Comparison of ENCODE assay signal across 8 mouse cellular contexts in genomic region chr17:65782551-65783141, GRCm38 (mm10). TPM values are rescaled to one million over a fixed set of nuclear protein-coding genes. Genes with fewer than 3 reads are reported as not detected.
DNase-seq lines count a peak whose midpoint lies in the region; ATAC-seq and TF ChIP-seq lines count a peak whose summit lies in the region.

TSS of gene Ppp4r1 (plus strand) at chr17:65782573.

- no peaks in the 10 kb centered on the region for H3K27me3 ChIP-seq in embryonic facial prominence, embryonic 15.5 days
- H3K27me3 ChIP-seq in kidney, embryonic 14.5 days (ENCODE audit: control insufficient read depth, insufficient read depth, low read length) = no peaks in the 10 kb centered on the region
- H3K27me3 ChIP-seq in liver, adult 2 months (ENCODE audit: control insufficient read depth, insufficient read depth, low read length) = no peaks in the 10 kb centered on the region
- H3K27me3 ChIP-seq in myocyte (ENCODE audit: control insufficient read depth, insufficient read depth, insufficient read length) = no peaks in the 10 kb centered on the region

- H3ac ChIP-seq in myocyte (ENCODE audit: control insufficient read depth, insufficient read length) = peak within 1 kb of the TSS; percentile 98

- peak within 1 kb of the TSS; percentile 96 for H3K9ac ChIP-seq in embryonic facial prominence, embryonic 15.5 days
- H3K9ac ChIP-seq in kidney, embryonic 14.5 days (ENCODE audit: low read depth, low read length) = peak within 1 kb of the TSS; percentile 98
- peak within 1 kb of the TSS; percentile 93 for H3K9ac ChIP-seq in liver, adult 2 months (ENCODE audit: low read depth, low read length)

- peak within 1 kb of the TSS; percentile 90 for H3K4me3 ChIP-seq in embryonic facial prominence, embryonic 15.5 days (replicated peaks)
- H3K4me3 ChIP-seq in kidney, embryonic 14.5 days (ENCODE audit: low read length) = peak within 1 kb of the TSS; percentile 97
- H3K4me3 ChIP-seq in liver, adult 2 months (ENCODE audit: insufficient read depth, low read depth, low read length) = peak within 1 kb of the TSS; percentile 80
- H3K4me3 ChIP-seq in myocyte = peak within 1 kb of the TSS; percentile 49

- peaks cover 8% of the 10 kb centered on the region; the same call in 1 of the 2 replicates for H3K36me3 ChIP-seq in embryonic facial prominence, embryonic 15.5 days
- peaks cover 10% of the 10 kb centered on the region; the same call in 1 of the 2 replicates for H3K36me3 ChIP-seq in kidney, embryonic 14.5 days (ENCODE audit: control insufficient read depth, insufficient read depth, low read length)
- H3K36me3 ChIP-seq in liver, adult 2 months (ENCODE audit: control insufficient read depth, insufficient read depth, low read length) = no peaks in the 10 kb centered on the region
- H3K36me3 ChIP-seq in myocyte (ENCODE audit: control insufficient read depth, insufficient read depth) = no peaks in the 10 kb centered on the region

- DNase-seq in 416B (ENCODE audit: low read depth) = peak; percentile 69
- peak; percentile 52 to 70 for DNase-seq in adrenal gland, postnatal 4 days (ENCODE audit: low spot score in 2 of 2)
- DNase-seq in heart, adult 9 months (ENCODE audit: low spot score in 2 of 2) = peak; percentile 86
- peak; percentile 76 for DNase-seq in liver, adult 2 months (ENCODE audit: extremely low read depth, low read depth, low spot score)
- peak; percentile 76 to 88 for DNase-seq in spleen, postnatal 4 days (ENCODE audit: low spot score in 2 of 2)

- peak; percentile 88 for ATAC-seq in embryonic facial prominence, embryonic 15.5 days (ENCODE audit: insufficient number of reproducible peaks, low FRiP score, low TSS enrichment, low read depth)
- peak; percentile 85 for ATAC-seq in kidney, embryonic 14.5 days (ENCODE audit: low FRiP score, low TSS enrichment)

- H3K27ac ChIP-seq in embryonic facial prominence, embryonic 15.5 days (replicated peaks) = peak within 1 kb of the TSS; percentile 99
- H3K27ac ChIP-seq in kidney, embryonic 14.5 days (ENCODE audit: low read depth, low read length) = peak within 1 kb of the TSS; percentile 98
- peak within 1 kb of the TSS; percentile 93 for H3K27ac ChIP-seq in liver, adult 2 months (replicated peaks; ENCODE audit: insufficient read depth, low read depth, low read length)

- WGBS in embryonic facial prominence, embryonic 15.5 days = under 1% methylated on average over 69 of the region's 81 CpGs
- WGBS in kidney, embryonic 14.5 days = under 1% methylated on average over 61 of the region's 81 CpGs
- WGBS in liver, adult 2 months = 2% methylated on average over 76 of the region's 81 CpGs

- TF ChIP-seq POLR2A in liver, adult 2 months (IDR thresholded peaks at IDR 0.05; ENCODE audit: extremely low read depth, insufficient read depth, low read length) = 0 out of 2 replicates have a peak, but pooled peaks have one; percentile 5
- TF ChIP-seq POLR2A in myocyte (IDR thresholded peaks at IDR 0.05; ENCODE audit: insufficient read length, low read depth) = peak; percentile 60

- peak; percentile 43; the same call in 1 of the 2 replicates for TF ChIP-seq CTCF in liver, adult 2 months (IDR thresholded peaks at IDR 0.05; ENCODE audit: low read depth, low read length)

- peaks cover 16% of the 10 kb centered on the region; the same call in 1 of the 2 replicates for H3K79me2 ChIP-seq in liver, adult 2 months (ENCODE audit: control insufficient read depth, insufficient read depth, low read length)
- peaks cover 42% of the 10 kb centered on the region for H3K79me2 ChIP-seq in myocyte (ENCODE audit: control insufficient read depth, insufficient read depth)

- H3K9me3 ChIP-seq in embryonic facial prominence, embryonic 15.5 days (replicated peaks) = no peaks in the 10 kb centered on the region
- no peaks in the 10 kb centered on the region for H3K9me3 ChIP-seq in kidney, embryonic 14.5 days (ENCODE audit: control insufficient read depth, low read length)

- H3K4me1 ChIP-seq in embryonic facial prominence, embryonic 15.5 days = peaks cover 20% of the 10 kb centered on the region
- H3K4me1 ChIP-seq in kidney, embryonic 14.5 days (ENCODE audit: control insufficient read depth, insufficient read depth, low read length) = peaks cover 3% of the 10 kb centered on the region; the same call in 1 of the 2 replicates
- H3K4me1 ChIP-seq in liver, adult 2 months (ENCODE audit: control insufficient read depth, insufficient read depth, low read length) = peaks cover 5% of the 10 kb centered on the region; the same call in 1 of the 2 replicates

- H3K4me2 ChIP-seq in embryonic facial prominence, embryonic 15.5 days (replicated peaks) = peak within 1 kb of the TSS; percentile 64
- peak within 1 kb of the TSS; percentile 70 for H3K4me2 ChIP-seq in kidney, embryonic 14.5 days (replicated peaks; ENCODE audit: low read depth, low read length)
- H3K4me2 ChIP-seq in myocyte (ENCODE audit: low read depth) = peak within 1 kb of the TSS; percentile 89

TF ChIP-seq in myocyte, 11 proteins besides CTCF, POLR2A, EP300 and RAD21:
- TF ChIP-seq MYOD1 (IDR thresholded peaks at IDR 0.05; ENCODE audit: control insufficient read depth in 1 of 3, insufficient read length in 2 of 3, low read depth in 2 of 3) (no peak), POLR2AphosphoS2 (IDR thresholded peaks at IDR 0.05; ENCODE audit: insufficient read length, low read depth) (peak; percentile 64), MYOG (IDR thresholded peaks at IDR 0.05; ENCODE audit: control insufficient read depth in 1 of 3, insufficient read depth in 1 of 3, insufficient read length in 2 of 3, low read depth in 2 of 3) (no peak), CEBPB (IDR thresholded peaks at IDR 0.05; ENCODE audit: insufficient read depth, poor library complexity, severe bottlenecking) (no peak), E2F4 (IDR thresholded peaks at IDR 0.05; ENCODE audit: insufficient read depth) (no peak)

RNA-seq across cellular contexts. Expression of gene Ppp4r1, which starts in this region (rescaled TPM):
- 10 to 100 TPM; 77.6 to 84.9 TPM for total RNA-seq in adrenal gland, postnatal 4 days (2021)
- 37.2 and 38.0 TPM in 2 replicates for polyA plus RNA-seq in embryonic facial prominence, embryonic 15.5 days (2015; fragmentation: Nextera tagmentation; extraction: Ambion mirVana)
- polyA plus RNA-seq in kidney, embryonic 14.5 days (2014; fragmentation: Nextera tagmentation; extraction: Ambion mirVana) = 37.4 and 53.5 TPM in 2 replicates
- 12.6 and 15.1 TPM in 2 replicates for total RNA-seq in liver, adult 2 months (2014; rRNA removed)
- polyA plus RNA-seq in liver, adult 2 months (2012; rRNA removed) = 13.1 and 15.1 TPM in 2 replicates
- polyA plus RNA-seq in myocyte (2012; fragmentation: generic; extraction: Trizol) = 44.9 TPM

Comparison
In these comparisons a context has a peak if more than half of its experiments do, and no peak if none do; other contexts are left out.
1. Peak in every context shown above with its lines: DNase-seq, ATAC-seq, H3K4me3 ChIP-seq and H3K27ac ChIP-seq.